Mouse (Mus musculus): Measurements from ENCODE around the gene Ica1. TPM values are rescaled to one million over a fixed set of nuclear protein-coding genes. Genes with fewer than 3 reads are reported as not detected.

Ica1 gene
- total RNA-seq, 2 experiments from 2014 or later = 6.3 to 9.1 TPM

DNA sequence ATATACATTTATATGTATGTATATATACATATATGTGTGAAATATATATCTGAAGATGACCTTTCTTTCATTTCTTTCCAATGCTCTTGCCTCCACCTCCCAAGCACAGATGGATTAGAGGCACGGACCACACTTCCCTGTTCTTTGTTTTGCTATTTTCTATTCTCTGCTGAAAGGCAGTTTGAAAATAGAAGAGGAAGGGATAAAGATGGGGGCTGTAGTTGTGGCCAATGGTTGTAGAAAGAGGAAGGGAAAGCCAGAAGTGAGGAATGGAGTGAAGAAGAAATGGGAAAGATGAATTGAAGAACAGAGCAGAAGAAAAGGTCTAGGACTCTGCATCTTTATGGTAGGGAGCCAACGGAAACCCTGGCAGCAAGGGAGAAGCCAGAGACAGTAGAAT, 122.8 kb downstream of the Ica1 start:
- DNase-seq = no peak

DNA sequence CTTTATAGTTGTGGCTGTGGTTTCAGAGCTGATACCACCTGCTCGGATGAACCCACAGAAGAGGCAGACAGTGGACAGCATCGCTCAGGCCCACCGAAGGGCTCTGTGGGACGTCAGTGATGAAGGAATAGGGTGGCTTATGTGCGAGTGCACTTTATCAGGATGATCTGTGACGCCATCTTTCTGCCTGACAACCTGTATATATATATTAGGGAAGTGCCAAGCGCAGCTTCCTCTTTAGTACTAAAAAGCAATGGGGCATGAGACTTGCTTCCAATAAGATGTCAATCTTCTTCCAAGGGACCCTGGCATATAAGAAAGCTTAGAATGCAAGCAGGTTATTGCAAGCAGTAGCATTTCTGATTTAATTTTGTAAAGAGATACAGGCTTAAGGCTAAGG, 127.9 kb downstream of the Ica1 start:
- intact Hi-C loops (cut with DNase I) = no loop called here
- no peak for DNase-seq

More for the DNA sequence above, 122.8 kb downstream of the Ica1 start:
- intact Hi-C loops (cut with DNase I) = no loop called here

GRCm38 (mm10) chr6:8649295-8649865, 128.9 kb downstream of the Ica1 start:
- intact Hi-C loops (cut with DNase I) = no loop called here
- no peak for DNase-seq

DNA sequence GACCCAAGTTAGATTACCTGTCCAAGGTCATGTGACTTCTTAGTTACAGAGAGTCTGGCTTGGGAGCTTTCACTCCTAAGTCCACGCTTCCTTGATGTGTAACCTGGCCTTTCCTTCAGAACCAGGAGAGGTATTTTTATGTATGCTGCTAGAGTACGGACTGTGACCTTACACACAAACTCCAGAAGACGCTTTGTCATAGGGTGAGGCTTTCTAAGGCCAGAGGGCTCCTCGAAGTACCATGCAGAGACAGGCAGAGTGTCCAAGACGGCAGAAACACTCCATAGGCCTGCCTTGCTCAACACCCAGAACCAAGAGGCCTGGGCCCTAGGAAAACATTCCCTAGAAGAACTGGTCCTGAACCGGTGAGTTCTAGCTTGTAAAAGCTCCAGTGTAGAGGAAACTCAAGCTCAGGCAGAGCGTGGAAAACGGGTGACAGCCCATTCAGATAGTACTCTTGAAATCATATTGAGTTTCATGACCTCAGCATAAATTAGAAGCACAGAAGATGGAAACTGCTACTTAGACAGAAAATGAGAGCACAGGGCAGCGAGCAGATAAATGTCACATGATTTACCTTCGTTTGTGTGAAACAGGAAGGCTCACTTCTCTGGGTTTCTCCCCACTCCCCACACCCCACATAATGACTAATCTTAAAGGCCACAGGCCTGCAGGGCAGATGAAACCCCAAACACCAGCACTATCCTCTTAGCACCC, 129.9 kb downstream of the Ica1 start:
- intact Hi-C loops (cut with DNase I) = no loop called here

GRCm38 (mm10) chr6:8647513-8648184, 130.6 kb downstream of the Ica1 start:
- no peak for DNase-seq
- intact Hi-C loops (cut with DNase I) = no loop called here

More for the DNA sequence above, 129.9 kb downstream of the Ica1 start:
- no peak for DNase-seq

- no peak for DNase-seq
These were observed 132.6 kb downstream of the Ica1 start for GRCm38 (mm10) chr6:8645708-8646107.

DNA sequence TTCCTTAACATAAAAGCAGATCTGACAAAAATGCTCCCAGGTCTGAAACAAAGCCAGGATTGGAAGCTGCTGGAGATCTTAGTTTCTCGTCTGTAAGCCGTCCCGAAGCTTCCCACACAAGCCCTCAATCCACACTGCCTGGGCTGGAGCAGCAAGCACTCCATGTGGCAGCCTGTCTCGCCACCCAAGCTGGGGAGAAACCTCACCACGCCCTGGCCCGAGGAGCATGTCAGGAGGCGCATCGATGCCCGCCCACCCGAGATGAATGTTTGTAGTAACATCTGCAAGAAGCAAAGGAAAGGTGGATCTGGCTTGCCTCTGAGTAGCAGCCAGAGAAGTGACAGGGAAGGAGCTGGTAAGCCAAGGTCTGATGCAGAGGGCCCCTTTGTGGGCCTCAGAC, 133.6 kb downstream of the Ica1 start:
- no peak for DNase-seq
- intact Hi-C loops (cut with DNase I) = no loop called here

More at GRCm38 (mm10) chr6:8645708-8646107, 132.6 kb downstream of the Ica1 start:
- intact Hi-C loops (cut with DNase I) = no loop called here

DNA sequence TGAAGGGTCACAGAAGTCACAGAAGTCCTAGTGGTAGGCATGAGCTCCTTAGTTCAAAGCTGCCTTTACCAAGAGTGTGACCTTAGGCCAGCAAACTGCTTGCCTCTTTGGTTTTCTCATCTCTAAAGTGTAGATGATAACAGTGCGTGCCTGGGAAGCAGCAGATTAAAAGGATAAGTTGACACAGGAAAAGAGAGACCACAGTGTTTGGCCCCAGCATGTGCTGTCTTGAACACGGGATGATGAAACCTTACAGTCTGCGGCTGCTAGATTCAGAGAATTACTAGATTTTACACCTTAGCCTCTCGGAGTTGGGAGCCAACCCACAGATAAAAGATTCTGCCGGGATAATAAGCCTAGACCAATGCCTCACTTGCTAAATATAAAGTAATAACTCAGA, 137.4 kb downstream of the Ica1 start:
- intact Hi-C loops (cut with DNase I) = no loop called here
- no peak for DNase-seq

- no peak for DNase-seq
- intact Hi-C loops (cut with DNase I) = no loop called here
These were observed 138.8 kb downstream of the Ica1 start for GRCm38 (mm10) chr6:8639526-8639925.

- intact Hi-C loops (cut with DNase I) = no loop called here
- DNase-seq = no peak
These were observed 139.4 kb downstream of the Ica1 start for GRCm38 (mm10) chr6:8638899-8639298.

- intact Hi-C loops (cut with DNase I) = no loop called here
- no peak for DNase-seq
These were observed 140.2 kb downstream of the Ica1 start for GRCm38 (mm10) chr6:8638122-8638521.

DNA sequence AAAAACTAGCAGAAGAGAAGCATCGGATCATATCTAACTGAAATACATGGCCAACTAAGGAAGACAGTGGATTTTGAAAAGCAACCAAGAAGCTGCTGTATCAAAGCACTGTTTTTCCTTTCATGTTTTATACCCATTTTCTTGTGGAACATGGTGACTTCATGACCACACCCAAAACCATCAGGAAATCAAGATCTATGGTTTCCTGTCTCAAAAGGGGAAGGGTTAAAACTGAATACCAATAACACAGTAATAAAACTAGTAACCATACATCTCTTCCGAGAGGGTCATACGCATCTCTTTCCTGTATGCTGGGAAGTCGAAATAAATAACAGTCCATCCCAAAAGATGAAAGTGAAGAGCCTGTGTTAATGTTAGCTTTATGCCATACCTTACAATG, 145.6 kb downstream of the Ica1 start:
- intact Hi-C loops (cut with DNase I) = no loop called here
- no peak for DNase-seq

DNA sequence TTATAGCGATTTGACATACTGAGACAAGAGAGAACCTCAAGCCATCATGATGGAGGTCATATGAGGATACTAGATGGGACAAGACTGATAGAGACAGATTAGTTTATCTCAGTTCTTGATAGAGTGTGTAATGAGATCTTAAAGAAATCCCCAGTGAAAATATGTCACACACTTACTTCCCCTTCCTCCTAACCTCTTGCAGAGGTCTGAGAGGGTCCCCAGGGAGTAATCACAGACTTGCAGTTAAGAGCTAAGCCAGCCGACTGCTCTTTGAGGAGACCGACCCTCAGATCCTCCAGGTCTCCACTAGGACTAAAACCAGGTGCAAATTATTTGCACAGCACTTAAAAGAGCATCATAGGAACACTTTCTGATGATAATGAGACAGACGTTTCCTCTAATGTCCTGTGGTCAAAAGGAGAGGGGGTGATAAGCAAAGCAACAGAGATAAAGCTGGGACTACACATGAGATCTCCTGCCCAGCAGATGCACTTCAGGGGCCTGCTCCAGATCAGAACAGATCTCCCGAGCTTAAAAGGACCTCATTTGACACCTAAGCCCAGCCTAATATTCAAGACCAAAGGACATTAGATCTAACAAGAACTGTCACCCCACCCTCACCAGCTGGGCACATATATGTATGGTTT, 146.2 kb downstream of the Ica1 start:
- intact Hi-C loops (cut with DNase I) = no loop called here
- no peak for DNase-seq

DNA sequence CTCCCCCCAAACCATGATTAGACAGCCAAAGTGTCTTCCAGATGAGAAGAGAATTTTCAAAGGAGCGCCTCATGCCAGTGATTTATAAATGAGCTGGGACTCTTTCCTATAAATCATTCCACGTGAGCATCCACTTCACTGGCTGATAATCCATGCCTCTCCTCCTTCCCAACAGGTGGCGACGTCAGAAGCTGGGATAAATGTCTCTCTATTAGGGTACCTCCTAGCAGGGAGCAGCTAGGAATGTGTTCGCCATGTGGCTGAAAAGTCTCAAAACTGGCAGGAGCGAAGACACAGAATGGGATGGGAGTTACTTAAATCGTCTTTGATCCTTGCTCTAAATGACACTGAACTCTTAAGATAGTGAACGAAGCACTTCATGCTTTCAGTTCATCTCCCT, 146.9 kb downstream of the Ica1 start:
- DNase-seq = no peak
- intact Hi-C loops (cut with DNase I) = no loop called here

GRCm38 (mm10) chr6:8630531-8630930, 147.8 kb downstream of the Ica1 start:
- no peak for DNase-seq
- intact Hi-C loops (cut with DNase I) = no loop called here

- intact Hi-C loops (cut with DNase I) = no loop called here
- DNase-seq = no peak
These were observed 149.5 kb downstream of the Ica1 start for GRCm38 (mm10) chr6:8628715-8629267.

DNA sequence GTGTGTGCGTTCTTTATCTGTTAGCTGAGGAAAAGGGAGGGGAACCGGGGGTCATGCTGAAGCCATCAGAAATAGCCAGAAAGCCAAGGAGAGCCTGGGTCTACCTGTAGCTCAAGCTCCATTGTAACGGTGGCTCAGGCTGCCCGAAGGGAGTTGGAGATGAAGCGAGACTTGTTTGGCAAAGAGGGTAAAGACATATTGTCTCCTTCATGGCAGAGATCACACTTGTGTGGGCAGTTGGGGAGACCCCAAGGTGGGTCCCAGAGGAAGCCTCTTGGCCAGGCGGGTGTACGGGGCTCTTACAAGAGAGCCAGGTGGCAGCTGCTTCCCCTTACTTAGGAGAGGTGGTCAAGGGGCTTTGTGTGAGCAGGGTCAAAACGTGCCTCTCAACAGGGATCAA, 150.1 kb downstream of the Ica1 start:
- no peak for DNase-seq
- intact Hi-C loops (cut with DNase I) = no loop called here

- DNase-seq = no peak
- intact Hi-C loops (cut with DNase I) = no loop called here
These were observed 155.2 kb downstream of the Ica1 start for GRCm38 (mm10) chr6:8623045-8623444.

DNA sequence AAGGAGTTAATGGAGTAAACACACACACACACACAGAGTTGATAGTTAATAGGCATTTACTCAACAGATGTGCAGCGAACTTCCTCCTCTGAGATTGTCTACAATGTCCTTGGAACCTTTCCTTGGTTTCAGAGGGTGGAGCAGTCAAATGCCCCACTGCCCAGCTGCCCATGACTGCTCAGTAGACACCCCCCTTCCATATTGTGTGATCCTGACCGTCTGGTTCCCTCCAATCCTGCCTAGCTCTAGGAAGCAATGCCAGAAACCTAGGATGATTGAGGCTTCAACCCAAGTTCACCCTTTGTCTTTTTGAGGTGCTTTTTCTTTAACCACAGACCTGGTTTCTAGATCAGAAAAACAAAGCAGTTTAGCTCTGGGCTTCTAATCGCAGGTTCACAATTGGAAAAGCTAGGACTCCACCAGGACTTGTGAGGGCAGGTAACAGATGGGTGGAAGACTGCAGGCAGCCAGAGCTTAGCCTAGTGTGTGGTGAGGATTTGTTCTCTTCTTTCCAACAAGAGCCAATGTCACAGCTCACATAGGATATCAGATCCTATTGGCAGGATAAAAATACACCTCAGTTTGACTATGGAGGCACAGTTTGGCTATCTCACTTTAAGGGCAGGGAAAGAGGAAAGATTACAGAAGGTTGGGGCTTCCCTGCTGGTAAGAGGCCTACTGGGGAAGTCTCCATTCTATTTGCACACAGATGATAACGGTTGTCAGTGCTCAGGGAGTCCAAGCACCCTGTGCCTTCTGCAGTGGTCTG, 158.5 kb downstream of the Ica1 start:
- intact Hi-C loops (cut with DNase I) = no loop called here
- DNase-seq = no peak

DNA sequence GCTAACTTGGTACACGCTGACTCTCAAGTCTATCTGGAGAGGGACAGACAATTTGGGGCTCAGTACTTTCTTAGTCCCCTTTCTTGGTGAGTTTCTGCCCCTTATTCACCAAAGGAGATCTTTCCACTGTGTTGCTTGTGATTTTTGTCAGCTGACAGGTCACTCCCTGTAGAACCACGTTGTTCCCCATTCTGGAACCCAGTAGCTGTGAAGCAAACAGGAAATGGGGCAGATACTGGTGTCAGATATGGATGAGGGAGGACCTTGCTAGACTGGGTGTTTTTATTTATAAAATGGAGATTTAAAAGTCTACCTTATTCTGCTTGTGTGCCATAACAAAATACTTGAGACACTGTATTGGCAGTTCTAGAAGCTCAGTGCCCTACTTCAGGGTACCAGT, 160.9 kb downstream of the Ica1 start:
- intact Hi-C loops (cut with DNase I) = no loop called here
- DNase-seq = no peak

Measured in heart, postnatal 14 days (tissue).